Mouse (Mus musculus): Measurements from ENCODE around the gene Hsfy2. TPM values are rescaled to one million over a fixed set of nuclear protein-coding genes. Genes with fewer than 3 reads are reported as not detected.

Hsfy2 gene
- total RNA-seq (2021), result not detected
- long read RNA-seq, experiment 1, result 0 reads
- long read RNA-seq, experiment 2, result 0 reads

- Histone ChIP-seq H3K27ac (no peak within 1 kb of the TSS), H3K4me3 (no peak within 1 kb of the TSS)
- no peak for DNase-seq (ENCODE audit: low spot score in 2 of 2)
- TF ChIP-seq CTCF (conservative IDR thresholded peaks at IDR 0.05), result no peak
These were observed at the start of gene Hsfy2 for GRCm38 (mm10) chr1:56637335-56637734. Hsfy2 (minus strand) TSS chr1:56637435.

GRCm38 (mm10) chr1:56685053-56685557 lies 47.9 kb upstream of the Hsfy2 start:
- H3K4me3 ChIP-seq, result no peak overlapping the region
- DNase-seq (ENCODE audit: low spot score in 2 of 2), result no peak
- H3K27ac ChIP-seq, result no peak overlapping the region
- TF ChIP-seq CTCF (conservative IDR thresholded peaks at IDR 0.05), result no peak

GRCm38 (mm10) chr1:56684512-56684911 lies 47.3 kb upstream of the Hsfy2 start:
- no peak for DNase-seq (ENCODE audit: low spot score in 2 of 2)
- no peak for TF ChIP-seq CTCF (conservative IDR thresholded peaks at IDR 0.05)

GRCm38 (mm10) chr1:56681258-56681657 lies 44.0 kb upstream of the Hsfy2 start:
- H3K27ac ChIP-seq, result no peak overlapping the region
- no peak for TF ChIP-seq CTCF (conservative IDR thresholded peaks at IDR 0.05)
- H3K4me3 ChIP-seq, result no peak overlapping the region
- DNase-seq (ENCODE audit: low spot score in 2 of 2), result no peak

More at GRCm38 (mm10) chr1:56684512-56684911, 47.3 kb upstream of the Hsfy2 start:
- no peak overlapping the region for H3K27ac ChIP-seq
- H3K4me3 ChIP-seq, result no peak overlapping the region

- Histone ChIP-seq H3K27ac (no peak overlapping the region), H3K4me3 (no peak overlapping the region)
- no peak for DNase-seq (ENCODE audit: low spot score in 2 of 2)
- no peak for TF ChIP-seq CTCF (conservative IDR thresholded peaks at IDR 0.05)
These were observed 38.0 kb upstream of the Hsfy2 start for GRCm38 (mm10) chr1:56675253-56675652.

- TF ChIP-seq CTCF (conservative IDR thresholded peaks at IDR 0.05), result no peak
- Histone ChIP-seq H3K27ac (no peak overlapping the region), H3K4me3 (no peak overlapping the region)
- DNase-seq (ENCODE audit: low spot score in 2 of 2), result no peak
These were observed 37.4 kb upstream of the Hsfy2 start for GRCm38 (mm10) chr1:56674601-56675000.

- DNase-seq (ENCODE audit: low spot score in 2 of 2), result no peak
- Histone ChIP-seq H3K27ac (no peak overlapping the region), H3K4me3 (no peak overlapping the region)
- TF ChIP-seq CTCF (conservative IDR thresholded peaks at IDR 0.05), result no peak
These were observed 34.2 kb upstream of the Hsfy2 start for GRCm38 (mm10) chr1:56671241-56671945.

GRCm38 (mm10) chr1:56670509-56670908 lies 33.3 kb upstream of the Hsfy2 start:
- H3K4me3 ChIP-seq, result no peak overlapping the region
- no peak overlapping the region for H3K27ac ChIP-seq
- no peak for TF ChIP-seq CTCF (conservative IDR thresholded peaks at IDR 0.05)
- no peak for DNase-seq (ENCODE audit: low spot score in 2 of 2)

GRCm38 (mm10) chr1:56664606-56665005 lies 27.4 kb upstream of the Hsfy2 start:
- no peak for DNase-seq (ENCODE audit: low spot score in 2 of 2)

GRCm38 (mm10) chr1:56626824-56627223 lies 10.4 kb downstream of the Hsfy2 start:
- TF ChIP-seq CTCF (conservative IDR thresholded peaks at IDR 0.05), result no peak
- no peak for DNase-seq (ENCODE audit: low spot score in 2 of 2)
- Histone ChIP-seq H3K27ac (no peak overlapping the region), H3K4me3 (no peak overlapping the region)

More at GRCm38 (mm10) chr1:56664606-56665005, 27.4 kb upstream of the Hsfy2 start:
- TF ChIP-seq CTCF (conservative IDR thresholded peaks at IDR 0.05), result no peak
- Histone ChIP-seq H3K4me3 (no peak overlapping the region), H3K27ac (no peak overlapping the region; the same call in 1 of the 2 replicates)

GRCm38 (mm10) chr1:56624304-56624703 lies 12.9 kb downstream of the Hsfy2 start:
- DNase-seq (ENCODE audit: low spot score in 2 of 2), result no peak
- H3K4me3 ChIP-seq, result no peak overlapping the region
- no peak overlapping the region for H3K27ac ChIP-seq
- TF ChIP-seq CTCF (conservative IDR thresholded peaks at IDR 0.05), result no peak

- H3K4me3 ChIP-seq, result no peak overlapping the region
- TF ChIP-seq CTCF (conservative IDR thresholded peaks at IDR 0.05), result no peak
- DNase-seq (ENCODE audit: low spot score in 2 of 2), result no peak
- H3K27ac ChIP-seq, result no peak overlapping the region
These were observed 24.9 kb downstream of the Hsfy2 start for GRCm38 (mm10) chr1:56612384-56612783.

Data from layer of hippocampus, adult 2 months (tissue).